Mouse (Mus musculus) adrenal gland, postnatal 36 days (tissue): ENCODE data around the gene Katnb1. TPM values are rescaled to one million over a fixed set of nuclear protein-coding genes. Genes with fewer than 3 reads are reported as not detected.

Experiments used
- DNase-seq, 2 experiments: peaks; one replicate each; pipeline ENCODE4 v3.0.0; 2021; ENCODE audit warnings: mixed read lengths in 1 of 2
- total RNA-seq, 2 experiments: library from RNA; stranded (reverse); gene quantifications; 2 replicates each; pipeline ENCODE4 v1.2.3; 2021

Gene Katnb1
- total RNA-seq, 2 experiments from 2014 or later, result 10.6 to 11.2 TPM

DNA sequence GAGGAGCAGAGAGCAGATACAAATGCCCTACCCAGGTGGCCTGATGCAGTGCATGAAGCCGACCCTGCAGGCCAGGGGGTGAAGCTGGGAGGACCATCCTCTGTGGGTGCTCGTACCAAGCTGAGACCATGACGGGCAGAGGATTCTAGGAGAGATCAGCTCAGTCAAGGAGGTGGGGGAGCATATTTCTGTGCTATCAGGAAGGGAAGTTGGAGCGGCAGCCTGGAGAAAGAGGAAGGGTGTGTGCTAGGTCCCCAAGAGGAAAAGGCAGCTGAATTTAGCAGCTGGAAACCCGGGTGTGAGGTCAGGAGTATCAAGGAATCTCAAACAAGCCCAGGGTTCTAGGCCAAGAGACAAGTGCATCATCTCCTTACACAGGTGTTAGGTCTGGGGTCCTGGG, 59.6 kb downstream of the Katnb1 start:
- DNase-seq, result no peak

DNA sequence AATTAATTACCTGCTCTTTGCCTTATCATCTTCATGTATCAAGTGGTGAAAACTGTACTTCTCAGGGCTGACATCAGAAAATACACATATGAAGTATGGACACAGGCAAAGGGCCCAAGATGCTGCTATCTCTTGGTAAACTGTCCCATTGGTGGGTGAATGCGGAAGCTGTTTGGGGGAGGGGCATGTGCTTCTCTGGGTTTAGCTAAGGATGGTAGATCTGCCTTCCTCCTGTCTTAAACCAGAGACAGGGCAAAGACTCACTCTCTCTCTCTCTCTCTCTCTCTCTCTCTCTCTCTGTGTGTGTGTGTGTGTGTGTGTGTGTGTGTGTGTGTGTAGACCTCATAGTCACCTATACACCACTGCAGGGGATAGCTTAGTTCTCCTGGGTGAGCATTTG, 60.0 kb downstream of the Katnb1 start:
- no peak for DNase-seq

DNA sequence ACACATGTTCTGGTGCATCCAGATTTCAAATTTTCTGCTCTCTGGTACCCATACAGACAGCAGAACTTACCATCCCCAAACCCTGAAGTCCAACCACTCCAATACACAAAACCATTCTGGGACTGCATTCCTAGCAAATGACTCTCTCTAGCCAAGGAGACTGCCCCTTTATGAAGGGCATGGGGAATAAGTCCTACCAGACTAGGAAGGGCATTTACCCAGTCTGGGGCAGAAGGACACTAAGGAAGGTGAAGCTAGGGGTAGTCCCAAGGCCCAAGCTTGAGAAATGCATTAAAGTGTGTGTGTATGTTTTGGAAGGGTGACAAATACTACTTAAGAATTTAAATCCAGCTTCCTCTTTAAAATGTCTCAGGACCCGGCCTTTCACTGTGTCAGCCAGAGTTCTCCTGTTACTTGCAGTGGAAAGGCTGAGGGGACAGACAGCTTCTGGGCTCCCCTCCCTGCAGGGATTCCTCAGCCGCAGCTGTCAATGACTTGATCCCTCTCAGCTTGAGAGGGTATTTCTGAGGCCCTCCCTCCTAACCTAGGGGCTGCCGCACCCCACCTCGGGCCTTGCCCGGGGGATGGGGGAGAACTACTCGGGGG, 60.6 kb downstream of the Katnb1 start:
- DNase-seq, result no peak

DNA sequence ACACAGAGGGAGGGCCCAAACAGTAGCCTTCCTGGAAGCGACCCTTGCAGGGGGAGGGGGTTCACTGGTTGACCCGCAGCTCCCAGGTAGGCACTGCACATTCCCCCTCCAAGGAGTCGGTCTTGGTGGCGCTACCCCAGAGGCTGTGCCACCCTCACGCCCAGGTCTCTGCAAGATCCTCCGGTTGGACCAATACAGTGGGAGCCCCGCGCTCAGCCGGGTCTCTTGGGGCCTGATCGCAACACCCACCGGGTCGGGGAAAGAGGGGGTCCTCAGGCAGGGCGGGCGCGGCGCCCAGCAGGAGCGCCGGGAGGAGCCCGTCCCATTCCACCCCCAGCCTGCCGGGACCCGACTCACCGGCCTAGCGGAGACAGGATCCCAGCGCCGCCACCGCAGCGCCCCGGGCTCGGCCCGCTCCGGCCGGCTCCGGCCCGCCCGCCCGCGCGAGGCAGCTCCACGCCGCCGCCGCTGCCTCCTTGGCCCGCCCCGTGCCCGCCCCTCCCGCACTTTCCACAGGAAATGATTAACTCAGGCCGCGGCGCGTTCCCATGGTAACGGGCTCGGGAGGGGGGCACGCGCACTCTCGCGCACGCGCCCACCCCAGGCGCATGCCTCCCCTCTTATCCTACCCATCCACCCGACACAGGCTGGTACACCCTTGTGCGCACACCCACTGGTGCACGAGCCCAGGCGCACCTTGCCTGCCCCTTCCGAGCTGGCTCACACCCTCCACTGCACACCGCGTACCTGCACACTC, 61.3 kb downstream of the Katnb1 start:
- DNase-seq, result peak; percentile 87 to 91

DNA sequence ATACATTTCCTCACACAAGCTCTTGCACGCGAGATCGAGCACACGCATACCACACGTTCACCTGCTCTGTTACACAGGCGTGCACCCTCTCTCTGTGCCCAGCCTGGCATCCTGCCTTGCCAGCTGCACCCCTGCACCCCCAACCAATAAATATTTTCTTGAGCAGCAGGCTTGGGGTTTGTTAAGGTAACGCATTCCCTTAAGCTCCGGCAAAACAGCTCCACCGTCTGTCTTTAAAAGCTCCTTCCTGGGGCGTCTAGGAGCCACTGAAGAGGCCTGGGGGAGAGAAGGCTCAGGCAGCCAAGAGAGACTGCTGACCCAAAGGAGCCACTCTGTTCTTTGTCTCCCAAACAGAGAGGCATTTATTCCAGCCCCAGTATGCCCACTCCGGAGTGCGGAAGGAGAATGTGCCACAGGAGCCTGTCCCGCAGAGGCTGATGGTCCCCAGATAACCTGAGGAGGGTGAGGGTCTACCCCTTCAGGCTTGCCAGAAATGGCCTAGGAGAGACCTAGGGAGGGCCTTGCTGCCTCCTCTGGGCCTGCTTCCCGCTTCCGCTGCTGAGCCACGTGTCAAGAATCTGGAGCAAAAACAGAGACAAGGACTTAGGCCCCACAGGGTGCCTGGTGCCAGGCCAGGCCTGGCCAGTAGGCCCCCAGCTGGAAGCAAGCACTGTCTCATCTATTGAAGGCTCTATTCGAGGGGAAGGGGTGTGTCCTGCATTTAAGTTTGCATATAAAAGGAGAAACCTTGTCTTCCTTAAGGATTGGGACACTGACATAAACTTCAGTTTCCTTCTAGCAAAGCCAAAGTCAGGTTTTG, 62.2 kb downstream of the Katnb1 start:
- DNase-seq, result peak in 1 of 2 experiments; percentile 51

DNA sequence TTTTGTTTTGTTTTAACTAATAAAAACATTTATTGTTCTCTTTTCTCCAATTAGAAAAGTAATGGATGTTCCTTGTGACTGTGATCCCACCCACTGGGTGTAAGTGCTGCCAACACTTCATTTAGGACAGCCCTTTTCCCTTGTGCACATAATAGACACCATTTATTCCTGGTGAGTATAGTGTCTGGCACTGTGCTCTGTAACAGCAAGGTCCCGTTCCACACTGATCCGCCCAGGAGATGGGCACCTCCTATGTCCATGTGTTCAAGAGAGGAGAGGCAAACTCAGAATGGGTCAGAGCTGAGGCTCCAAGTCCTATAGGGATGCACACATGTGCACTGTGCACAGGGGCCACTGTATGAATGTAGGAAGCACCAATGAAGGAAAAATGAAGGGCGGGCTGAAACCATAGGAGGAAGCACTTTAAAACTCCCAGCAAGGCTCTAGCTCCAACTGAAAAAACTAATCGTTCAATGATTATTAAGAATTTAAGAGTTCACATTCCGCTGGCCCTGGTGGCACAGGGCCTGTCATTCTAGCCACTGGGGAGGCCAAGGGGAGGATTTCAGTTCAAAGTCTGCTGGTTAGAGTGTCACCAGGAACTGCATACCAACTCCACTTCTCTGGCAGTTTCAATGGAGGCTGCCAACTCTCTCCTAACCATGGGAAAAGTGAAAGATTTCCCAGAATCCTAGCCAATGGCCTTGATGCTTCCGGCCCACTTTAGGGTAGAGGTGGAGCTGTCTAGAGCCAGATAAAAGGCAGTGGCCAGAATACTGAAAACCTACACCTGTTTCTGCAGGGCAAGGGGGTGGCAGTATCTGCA, 63.0 kb downstream of the Katnb1 start:
- DNase-seq, result no peak

DNA sequence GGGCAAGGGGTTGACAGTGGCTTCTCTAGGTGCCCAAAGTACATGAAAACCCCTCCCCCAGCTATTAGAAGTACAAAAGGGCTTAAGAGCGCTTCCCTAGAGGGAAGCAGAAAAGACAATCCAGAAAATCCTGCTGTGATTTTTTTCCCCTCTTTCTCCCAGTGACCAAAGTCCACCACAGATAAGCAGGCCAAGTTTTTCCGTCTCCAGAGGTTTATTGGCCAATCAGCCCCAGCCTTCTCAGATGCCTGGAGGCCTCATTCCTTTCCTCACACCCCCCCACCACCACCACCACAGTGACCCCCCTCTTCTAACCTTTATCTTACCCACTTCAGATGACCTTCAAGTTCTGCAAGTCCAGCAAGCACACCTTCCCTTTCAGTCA, 63.6 kb downstream of the Katnb1 start:
- no peak for DNase-seq

DNA sequence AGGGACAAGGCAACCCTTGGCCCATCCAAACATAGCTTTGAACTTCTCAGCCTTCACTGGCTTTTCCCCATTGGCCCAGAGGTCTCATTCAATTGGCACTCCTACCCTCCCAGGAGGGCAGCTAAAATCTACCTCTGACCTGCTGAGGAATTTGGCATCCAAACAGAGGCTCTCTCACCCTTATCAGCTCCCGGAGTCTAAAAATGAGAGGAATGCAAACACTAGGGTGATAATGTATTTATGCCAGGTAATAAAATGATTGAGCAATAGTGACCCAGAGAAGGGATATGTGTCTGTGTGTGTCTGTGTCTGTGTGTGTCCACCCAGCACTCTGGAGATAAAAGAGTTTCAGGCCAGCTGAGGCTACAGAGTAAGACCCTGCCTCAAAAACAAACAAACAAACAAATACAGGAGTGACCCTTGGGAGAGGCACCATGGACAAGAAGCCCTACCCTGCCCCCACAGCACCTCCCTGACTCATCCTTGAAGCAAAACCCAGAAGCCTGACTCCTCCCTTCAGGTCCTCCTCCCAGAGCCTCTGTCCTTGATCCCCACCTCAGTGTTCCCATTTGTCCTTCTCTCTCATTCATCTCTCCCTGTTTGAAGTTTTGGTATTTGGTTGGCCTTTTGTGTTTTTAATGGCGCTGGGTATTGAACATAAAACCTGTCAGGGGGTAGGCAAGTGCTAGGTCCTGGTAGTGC, 65.2 kb downstream of the Katnb1 start:
- DNase-seq, result peak in 1 of 2 experiments; percentile 68

DNA sequence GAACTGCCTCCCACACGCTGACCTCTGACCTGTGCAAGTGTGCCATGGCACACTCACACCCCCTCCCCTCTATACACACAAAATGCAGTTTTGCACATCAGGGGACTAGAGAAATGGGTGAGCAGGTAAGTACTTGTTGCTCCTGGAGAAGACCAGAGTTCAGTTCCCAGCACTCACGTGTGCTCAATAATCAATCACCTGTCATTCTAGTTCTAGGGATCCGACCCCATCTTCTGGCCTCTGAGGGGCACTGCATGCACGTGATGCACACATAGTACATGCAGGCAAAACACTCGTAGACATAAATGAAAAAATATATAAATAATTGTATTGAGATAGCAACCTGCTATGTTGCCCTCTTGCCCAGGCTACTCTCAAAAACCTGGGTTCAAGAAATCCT, 65.9 kb downstream of the Katnb1 start:
- DNase-seq, result no peak

DNA sequence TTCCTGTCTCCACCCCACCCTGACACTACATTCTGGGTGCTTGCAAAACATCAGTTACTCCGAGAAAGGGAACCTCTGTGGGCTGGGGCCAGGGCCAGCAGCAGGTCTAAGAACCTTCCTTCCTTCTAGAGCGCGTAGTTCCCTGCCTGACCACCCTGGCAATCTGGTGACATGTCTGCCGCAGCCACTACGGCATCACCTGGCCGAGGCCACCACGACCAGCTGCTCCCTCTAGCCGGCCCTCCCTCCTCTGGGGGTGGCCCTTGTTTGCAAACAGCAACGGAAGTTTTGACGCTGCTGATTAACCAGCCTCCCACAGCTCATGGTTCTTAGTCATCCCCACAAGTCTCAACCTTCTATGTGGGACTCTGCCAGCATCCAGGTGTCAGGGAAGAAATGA, 68.4 kb downstream of the Katnb1 start:
- DNase-seq, result no peak

DNA sequence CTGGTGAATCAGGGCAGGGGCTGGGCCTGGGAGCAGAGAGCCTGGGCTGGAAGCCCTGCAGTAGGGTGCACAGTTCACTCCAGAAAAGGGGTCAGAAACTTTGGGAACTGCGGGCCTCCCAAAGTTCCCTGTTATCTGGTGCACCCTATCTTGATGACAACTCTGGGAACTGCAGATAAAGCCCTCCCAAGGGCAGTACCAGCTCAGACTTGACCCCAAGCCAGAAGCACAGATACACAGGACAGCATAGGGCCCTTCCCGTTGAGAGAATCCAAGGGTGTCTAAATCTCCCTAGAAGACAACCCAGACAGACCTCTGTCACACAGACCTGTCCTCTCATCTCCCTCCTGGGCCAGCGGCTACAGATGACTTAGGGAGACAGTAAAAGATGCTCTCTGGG, 69.6 kb downstream of the Katnb1 start:
- peak in 1 of 2 experiments; percentile 57 for DNase-seq

Other genes starting within 250 kb of the Katnb1 start
- gene Coq9, start 242.9 kb upstream of the Katnb1 start, total RNA-seq, result 100 to 1,000 TPM; 152 to 219 TPM
- gene Ciapin1, start 242.8 kb upstream of the Katnb1 start, total RNA-seq, result 100 to 1,000 TPM in 1 of 2 experiments, 10 to 100 TPM in 1; 70.2 to 106 TPM
- gene Polr2c, start 223.7 kb upstream of the Katnb1 start, total RNA-seq, result 10 to 100 TPM; 65.7 to 70.6 TPM
- 10 to 100 TPM; 10.5 to 10.9 TPM for gene Dok4, start 204.9 kb upstream of the Katnb1 start, total RNA-seq
- gene Ccdc102a, start 163.1 kb upstream of the Katnb1 start, total RNA-seq, result 1 to 10 TPM; 7.6 to 8.6 TPM
- gene Adgrg5, start 157.5 kb upstream of the Katnb1 start, total RNA-seq, result 1 to 10 TPM in 1 of 2 experiments, under 1 TPM in 1; 0.33 to 1.3 TPM
- gene Adgrg1, start 106.4 kb upstream of the Katnb1 start, total RNA-seq, result 10 to 100 TPM; 15.1 to 23.4 TPM
- gene Adgrg3, start 63.5 kb upstream of the Katnb1 start, total RNA-seq, result 1 to 10 TPM; 3.2 to 3.7 TPM
- not detected for gene Drc7, start 26.1 kb upstream of the Katnb1 start, total RNA-seq
- gene Kifc3, start 121.6 kb downstream of the Katnb1 start, total RNA-seq, result 100 to 1,000 TPM; 110 to 163 TPM
- under 1 TPM; 0.23 to 0.86 TPM for gene Cngb1, start 225.4 kb downstream of the Katnb1 start, total RNA-seq
- gene Tepp, start 229.4 kb downstream of the Katnb1 start, total RNA-seq, result under 1 TPM in 1 of 2 experiments, not detected in 1; 0.82 TPM